Mouse (Mus musculus) myocyte (in vitro differentiated cells): Measurements from ENCODE around the gene Olfr600.

Experiments used
- MAX ChIP-seq: IDR thresholded peaks from one replicate; pipeline ENCODE4 v1.6.1; 2011; ENCODE audit warnings: low read depth, mild to moderate bottlenecking, control low read depth
- MYOG ChIP-seq, 3 experiments: IDR thresholded peaks; one replicate each; pipeline ENCODE4 v1.6.1; 2011; ENCODE audit warnings: control low read depth in 2 of 3, low read depth in 2 of 3, mild to moderate bottlenecking in 2 of 3; ENCODE audit not compliant: insufficient read length in 2 of 3, control insufficient read depth in 1 of 3, insufficient read depth in 1 of 3
- POLR2A ChIP-seq: IDR thresholded peaks from one replicate; pipeline ENCODE4 v1.6.1; 2011; ENCODE audit warnings: low read depth, mild to moderate bottlenecking, control low read depth, moderate library complexity; ENCODE audit not compliant: insufficient read length
- POLR2AphosphoS2 ChIP-seq: IDR thresholded peaks from one replicate; pipeline ENCODE4 v1.6.1; 2011; ENCODE audit warnings: low read depth, control low read depth; ENCODE audit not compliant: insufficient read length
- SRF ChIP-seq: IDR thresholded peaks from one replicate; pipeline ENCODE4 v1.6.1; 2011; ENCODE audit warnings: low read depth; ENCODE audit not compliant: control insufficient read depth, insufficient read length
- USF1 ChIP-seq: IDR thresholded peaks from one replicate; pipeline ENCODE4 v1.6.1; 2011; ENCODE audit warnings: low read depth, mild to moderate bottlenecking, control low read depth, moderate library complexity

DNA sequence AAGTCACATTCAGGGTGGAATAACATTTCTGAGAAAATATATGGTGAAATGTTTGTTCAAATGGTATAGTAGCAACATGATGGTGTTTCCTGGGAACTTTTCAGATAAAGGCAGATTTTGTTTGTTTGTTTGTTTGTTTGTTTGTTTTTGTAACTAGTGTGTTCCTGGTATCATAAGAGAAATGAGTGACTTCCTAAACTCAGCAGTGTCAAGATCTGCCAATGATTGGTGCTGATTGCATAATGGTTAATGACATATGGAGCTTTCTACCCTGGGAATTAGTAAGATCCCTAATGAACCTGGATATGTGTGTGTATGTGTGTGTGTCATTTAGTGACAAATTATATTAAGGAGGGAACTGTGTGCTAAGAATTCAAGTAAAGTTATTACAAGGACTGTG, 26.2 kb downstream of the Olfr600 start, which contains the start of gene Olfr598:
- TF ChIP-seq SRF, result no peak
- no peak for TF ChIP-seq POLR2A
- TF ChIP-seq POLR2AphosphoS2, result no peak
- TF ChIP-seq MYOG (IDR thresholded peaks at IDR 0.05; ENCODE audit: control insufficient read depth in 1 of 3, insufficient read depth in 1 of 3, insufficient read length in 2 of 3, low read depth in 2 of 3), result no peak
- no peak for TF ChIP-seq USF1
- TF ChIP-seq MAX, result no peak
